Mouse (Mus musculus): ENCODE measurements around the gene Rem2. TPM values are rescaled to one million over a fixed set of nuclear protein-coding genes. Genes with fewer than 3 reads are reported as not detected.

The Rem2 gene
- polyA plus RNA-seq, 1 experiment from 2014 or later: 48.8 TPM

GRCm38 (mm10) chr14:54509774-54510173, 33.9 kb downstream of the Rem2 start:
- H3K4me1 ChIP-seq (replicated peaks): no peaks in the 10 kb centered on the region
- H3K36me3 ChIP-seq: peaks cover 87% of the 10 kb centered on the region
- no peak for ATAC-seq (ENCODE audit: low FRiP score)
- H3K4me3 ChIP-seq: no peak overlapping the region
- no peaks in the 10 kb centered on the region for H3K27me3 ChIP-seq
- no peak overlapping the region for H3K4me2 ChIP-seq
- no peak overlapping the region for H3K9ac ChIP-seq
- 94% methylated on average over 9 of the region's 9 CpGs for WGBS
- H3K9me3 ChIP-seq: no peaks in the 10 kb centered on the region
- H3K27ac ChIP-seq: no peak overlapping the region

- ATAC-seq (ENCODE audit: low FRiP score): peak; percentile 76; the same call in 1 of the 2 replicates
- peak overlapping the region; percentile 76 for H3K9ac ChIP-seq
- H3K27me3 ChIP-seq: no peaks in the 10 kb centered on the region
- no peaks in the 10 kb centered on the region for H3K9me3 ChIP-seq
- H3K4me3 ChIP-seq: peak overlapping the region; percentile 69
- peaks cover 26% of the 10 kb centered on the region for H3K4me1 ChIP-seq (replicated peaks)
- WGBS: 6% methylated on average over 17 of the region's 17 CpGs
- peak overlapping the region; percentile 74 for H3K4me2 ChIP-seq
- H3K27ac ChIP-seq: peak overlapping the region; percentile 83
- H3K36me3 ChIP-seq: peaks cover 35% of the 10 kb centered on the region
Observed at GRCm38 (mm10) chr14:54516710-54517310, 40.9 kb downstream of the Rem2 start.

- Histone ChIP-seq H3K27me3 (no peaks in the 10 kb centered on the region), H3K9ac (no peak overlapping the region), H3K4me2 (no peak overlapping the region), H3K9me3 (no peaks in the 10 kb centered on the region), H3K27ac (no peak overlapping the region), H3K36me3 (no peaks in the 10 kb centered on the region), H3K4me1 (replicated peaks) (peaks cover 19% of the 10 kb centered on the region), H3K4me3 (no peak overlapping the region)
- ATAC-seq (ENCODE audit: low FRiP score): no peak
- whole genome bisulfite sequencing: 29% methylated on average over 6 of the region's 6 CpGs
Observed at GRCm38 (mm10) chr14:54523600-54523999, 47.7 kb downstream of the Rem2 start.

- H3K9me3 ChIP-seq: no peaks in the 10 kb centered on the region
Observed at GRCm38 (mm10) chr14:54527227-54528006, 51.5 kb downstream of the Rem2 start.

GRCm38 (mm10) chr14:54528007-54528393, 52.1 kb downstream of the Rem2 start:
- Histone ChIP-seq H3K9ac (peak overlapping the region; percentile 77; the same call in 1 of the 2 replicates), H3K4me2 (peak overlapping the region; percentile 67), H3K4me1 (replicated peaks) (peaks cover 15% of the 10 kb centered on the region), H3K36me3 (no peaks in the 10 kb centered on the region), H3K9me3 (no peaks in the 10 kb centered on the region), H3K27ac (peak overlapping the region; percentile 89), H3K27me3 (no peaks in the 10 kb centered on the region), H3K4me3 (peak overlapping the region; percentile 43; the same call in 1 of the 2 replicates)
- WGBS: 25% methylated on average over 5 of the region's 5 CpGs
- ATAC-seq (ENCODE audit: low FRiP score): peak; percentile 49

More at GRCm38 (mm10) chr14:54527227-54528006, 51.5 kb downstream of the Rem2 start:
- H3K27me3 ChIP-seq: no peaks in the 10 kb centered on the region
- peak; percentile 84 for ATAC-seq (ENCODE audit: low FRiP score)
- H3K36me3 ChIP-seq: no peaks in the 10 kb centered on the region
- peak overlapping the region; percentile 77 for H3K9ac ChIP-seq
- peak overlapping the region; percentile 43 for H3K4me3 ChIP-seq
- peak overlapping the region; percentile 67 for H3K4me2 ChIP-seq
- H3K4me1 ChIP-seq (replicated peaks): peaks cover 15% of the 10 kb centered on the region
- WGBS: under 1% methylated on average over 18 of the region's 18 CpGs
- peak overlapping the region; percentile 89 for H3K27ac ChIP-seq

GRCm38 (mm10) chr14:54528446-54529111, 52.7 kb downstream of the Rem2 start:
- Histone ChIP-seq H3K9me3 (no peaks in the 10 kb centered on the region), H3K4me2 (peak overlapping the region; percentile 67; the same call in 1 of the 2 replicates), H3K4me1 (replicated peaks) (peaks cover 15% of the 10 kb centered on the region), H3K27me3 (no peaks in the 10 kb centered on the region), H3K9ac (no peak overlapping the region; the same call in 1 of the 2 replicates), H3K4me3 (no peak overlapping the region), H3K27ac (peak overlapping the region; percentile 89; the same call in 1 of the 2 replicates), H3K36me3 (no peaks in the 10 kb centered on the region)
- 15% methylated on average over 17 of the region's 17 CpGs for WGBS
- ATAC-seq (ENCODE audit: low FRiP score): peak; percentile 71

Other genes with a start within 250 kb of the Rem2 start
- gene Dad1, start 222.0 kb upstream of the Rem2 start, polyA plus RNA-seq (2015; fragmentation: Nextera tagmentation; extraction: Ambion mirVana): 343 and 348 TPM in 2 replicates
- gene Abhd4, start 221.9 kb upstream of the Rem2 start, polyA plus RNA-seq (2015; fragmentation: Nextera tagmentation; extraction: Ambion mirVana): 58.2 and 58.7 TPM in 2 replicates
- not detected in 2 replicates for gene Olfr49, start 191.2 kb upstream of the Rem2 start, polyA plus RNA-seq (2015; fragmentation: Nextera tagmentation; extraction: Ambion mirVana)
- 47.7 and 51.3 TPM in 2 replicates for gene Oxa1l, start 115.3 kb upstream of the Rem2 start, polyA plus RNA-seq (2015; fragmentation: Nextera tagmentation; extraction: Ambion mirVana)
- 5.9 and 6.0 TPM in 2 replicates for gene Slc7a7, start 58.3 kb upstream of the Rem2 start, polyA plus RNA-seq (2015; fragmentation: Nextera tagmentation; extraction: Ambion mirVana)
- gene Mrpl52, start 49.2 kb upstream of the Rem2 start, polyA plus RNA-seq (2015; fragmentation: Nextera tagmentation; extraction: Ambion mirVana): 298 and 306 TPM in 2 replicates
- gene Mmp14, start 44.5 kb upstream of the Rem2 start, polyA plus RNA-seq (2015; fragmentation: Nextera tagmentation; extraction: Ambion mirVana): 49.1 and 54.9 TPM in 2 replicates
- gene Lrp10, start 12.0 kb upstream of the Rem2 start, polyA plus RNA-seq (2015; fragmentation: Nextera tagmentation; extraction: Ambion mirVana): 29.9 and 32.0 TPM in 2 replicates
- 91.1 and 92.8 TPM in 2 replicates for gene Prmt5, start 41.4 kb downstream of the Rem2 start, polyA plus RNA-seq (2015; fragmentation: Nextera tagmentation; extraction: Ambion mirVana)
- gene Haus4, start 78.5 kb downstream of the Rem2 start, polyA plus RNA-seq (2015; fragmentation: Nextera tagmentation; extraction: Ambion mirVana): 19.8 and 21.3 TPM in 2 replicates
- 9.8 and 10.0 TPM in 2 replicates for gene Ajuba, start 101.5 kb downstream of the Rem2 start, polyA plus RNA-seq (2015; fragmentation: Nextera tagmentation; extraction: Ambion mirVana)
- 6.8 and 7.6 TPM in 2 replicates for gene 4931414P19Rik, start 129.9 kb downstream of the Rem2 start, polyA plus RNA-seq (2015; fragmentation: Nextera tagmentation; extraction: Ambion mirVana)
- gene Psmb5, start 141.9 kb downstream of the Rem2 start, polyA plus RNA-seq (2015; fragmentation: Nextera tagmentation; extraction: Ambion mirVana): 439 and 447 TPM in 2 replicates
- not detected in 2 replicates for gene Psmb11, start 145.3 kb downstream of the Rem2 start, polyA plus RNA-seq (2015; fragmentation: Nextera tagmentation; extraction: Ambion mirVana)
- gene Gm17606, start 164.9 kb downstream of the Rem2 start, polyA plus RNA-seq (2015; fragmentation: Nextera tagmentation; extraction: Ambion mirVana): not detected in 2 replicates
- gene Cdh24, start 165.3 kb downstream of the Rem2 start, polyA plus RNA-seq (2015; fragmentation: Nextera tagmentation; extraction: Ambion mirVana): 8.6 and 9.4 TPM in 2 replicates
- gene 1700123O20Rik, start 210.1 kb downstream of the Rem2 start, polyA plus RNA-seq (2015; fragmentation: Nextera tagmentation; extraction: Ambion mirVana): 78.0 and 79.0 TPM in 2 replicates
- gene Acin1, start 210.8 kb downstream of the Rem2 start, polyA plus RNA-seq (2015; fragmentation: Nextera tagmentation; extraction: Ambion mirVana): 155 and 169 TPM in 2 replicates
- gene Gm29776, start 222.7 kb downstream of the Rem2 start, polyA plus RNA-seq (2015; fragmentation: Nextera tagmentation; extraction: Ambion mirVana): 0.18 and 0.34 TPM in 2 replicates
- not detected in 2 replicates for gene Cebpe, start 236.1 kb downstream of the Rem2 start, polyA plus RNA-seq (2015; fragmentation: Nextera tagmentation; extraction: Ambion mirVana)